ENCODE assay signal across 11 mouse cellular contexts in genomic region chr1:132296051-132296450, GRCm38 (mm10). TPM values are rescaled to one million over a fixed set of nuclear protein-coding genes. Genes with fewer than 3 reads are reported as not detected.
DNase-seq lines count a peak whose midpoint lies in the region; ATAC-seq lines count a peak whose summit lies in the region.
"Had no signal": no experiment of that assay in that cellular context is flagged by ENCODE, and none has a peak within 500 bp of the region (broad histone marks: within the 10 kb centered on the region; RNA-seq: fewer than 3 reads in every experiment).

No protein-coding gene starts in this region.

- H3K27me3 ChIP-seq in hindbrain, embryonic 10.5 days (ENCODE audit: insufficient read depth, poor library complexity, severe bottlenecking), result peaks cover 65% of the 10 kb centered on the region
- peaks cover 2% of the 10 kb centered on the region; the same call in 1 of the 2 replicates for H3K27me3 ChIP-seq in hindbrain, embryonic 11.5 days (ENCODE audit: control insufficient read depth, insufficient read depth, low read length)

- ATAC-seq in hindbrain, embryonic 11.5 days (ENCODE audit: low FRiP score), result no peak

- no peak overlapping the region for H3K4me3 ChIP-seq in hindbrain, embryonic 10.5 days
- no peak overlapping the region for H3K4me3 ChIP-seq in hindbrain, embryonic 11.5 days (ENCODE audit: low read depth, low read length)
- H3K4me3 ChIP-seq: liver, embryonic 15.5 days had no signal

- no peak overlapping the region for H3K4me2 ChIP-seq in hindbrain, embryonic 11.5 days (replicated peaks; ENCODE audit: low read depth, low read length)
- H3K4me2 ChIP-seq: liver, embryonic 15.5 days had no signal

- no peak overlapping the region for H3K9ac ChIP-seq in hindbrain, embryonic 11.5 days (ENCODE audit: low read depth, low read length)
- H3K9ac ChIP-seq: liver, embryonic 15.5 days had no signal

- 0 out of 2 replicates have a peak overlapping the region, but pooled peaks have one; percentile 24 for H3K27ac ChIP-seq in hindbrain, embryonic 10.5 days
- H3K27ac ChIP-seq in hindbrain, embryonic 11.5 days (ENCODE audit: low read depth, low read length), result no peak overlapping the region
- H3K27ac ChIP-seq: liver, embryonic 15.5 days had no signal

- H3K4me1 ChIP-seq in hindbrain, embryonic 10.5 days (replicated peaks), result peaks cover 70% of the 10 kb centered on the region
- peaks cover 11% of the 10 kb centered on the region for H3K4me1 ChIP-seq in hindbrain, embryonic 11.5 days (replicated peaks; ENCODE audit: control insufficient read depth, insufficient read depth, low read length)

- DNase-seq in hindbrain, embryonic 10.5 days (ENCODE audit: low spot score), result no peak
- no peak for DNase-seq in hindbrain, embryonic 11.5 days (ENCODE audit: low spot score)
- DNase-seq in urinary bladder, postnatal 14 days (ENCODE audit: low spot score), result peak; percentile 65
- DNase-seq in urinary bladder, adult 18-20 months (ENCODE audit: low spot score in 2 of 2), result no peak
- DNase-seq in gastrocnemius, adult 18-20 months (ENCODE audit: low spot score), result peak; percentile 36
- no peak for DNase-seq in natural killer cell, adult 2 months (ENCODE audit: low spot score in 2 of 2)
- DNase-seq in ovary, postnatal 14 days (ENCODE audit: low spot score), result no peak
- DNase-seq: spleen, adult 18-20 months; thymus, postnatal 25 days had no signal

- no peaks in the 10 kb centered on the region for H3K9me3 ChIP-seq in hindbrain, embryonic 10.5 days
- no peaks in the 10 kb centered on the region for H3K9me3 ChIP-seq in hindbrain, embryonic 11.5 days (ENCODE audit: control insufficient read depth, low read length)
- H3K9me3 ChIP-seq: G1E; liver, embryonic 15.5 days had no signal

- H3K36me3 ChIP-seq in hindbrain, embryonic 10.5 days, result no peaks in the 10 kb centered on the region
- no peaks in the 10 kb centered on the region for H3K36me3 ChIP-seq in hindbrain, embryonic 11.5 days (ENCODE audit: control insufficient read depth, insufficient read depth, low read length)
- H3K36me3 ChIP-seq: G1E; liver, embryonic 15.5 days had no signal

- 60% methylated on average over 3 of the region's 3 CpGs for WGBS in hindbrain, embryonic 10.5 days
- WGBS in hindbrain, embryonic 11.5 days, result 68% methylated on average over 3 of the region's 3 CpGs

RNA-seq across cellular contexts. Expression of gene Klhdc8a, which starts 2.4 kb away (rescaled TPM):
- 1.0 and 3.5 TPM in 2 replicates for polyA plus RNA-seq in hindbrain, embryonic 10.5 days (2016; fragmentation: Nextera tagmentation; extraction: Ambion mirVana)
- 2.9 and 3.0 TPM in 2 replicates for polyA plus RNA-seq in hindbrain, embryonic 11.5 days (2014; fragmentation: Nextera tagmentation; extraction: Ambion mirVana)
- total RNA-seq in gastrocnemius, adult 18-20 months (2021), result under 1 TPM; 0.27 to 0.36 TPM
- polyA plus RNA-seq: G1E had no signal

RNA-seq across cellular contexts. Expression of gene Nuak2, which starts 19.9 kb away (rescaled TPM):
- polyA plus RNA-seq in hindbrain, embryonic 10.5 days (2016; fragmentation: Nextera tagmentation; extraction: Ambion mirVana), result 42.3 and 44.4 TPM in 2 replicates
- 33.1 and 39.3 TPM in 2 replicates for polyA plus RNA-seq in hindbrain, embryonic 11.5 days (2014; fragmentation: Nextera tagmentation; extraction: Ambion mirVana)
- 1 to 10 TPM in 1 of 2 experiments, under 1 TPM in 1; 0.87 to 1.1 TPM for total RNA-seq in gastrocnemius, adult 18-20 months (2021)
- polyA plus RNA-seq: G1E had no signal

Comparison
In these comparisons a context has a peak if more than half of its experiments do, and no peak if none do; other contexts are left out.
1. DNase-seq: peak in urinary bladder, postnatal 14 days (single experiment) and gastrocnemius, adult 18-20 months (single experiment); none in hindbrain, embryonic 10.5 days (single experiment), hindbrain, embryonic 11.5 days (single experiment), urinary bladder, adult 18-20 months (0 of 2), natural killer cell, adult 2 months (0 of 2) and ovary, postnatal 14 days (single experiment).